Mouse (Mus musculus): ENCODE data around the gene Retn. TPM values are rescaled to one million over a fixed set of nuclear protein-coding genes. Genes with fewer than 3 reads are reported as not detected.
A peak's percentile ranks its signal among the peaks of the same experiment; 100 is the strongest.

Retn gene
- total RNA-seq (2018; cell fraction: chromatin; rRNA removed): under 1 TPM in 1 of 26 experiments, not detected in 25; 0.99 TPM
- total RNA-seq (2018; cell fraction: cytosol; rRNA removed): not detected
- under 1 TPM in 1 of 26 experiments, not detected in 25; 0.89 TPM for total RNA-seq (2018; cell fraction: nucleus; rRNA removed)
- not detected in 3 replicates for polyA plus RNA-seq (2018)

- Histone ChIP-seq H3K36me3 (ENCODE audit: inconsistent target) (no peaks in the 10 kb centered on the region), H3K27ac (no peak within 1 kb of the TSS), H3K79me2 (ENCODE audit: inconsistent target) (no peaks in the 10 kb centered on the region), H3K4me3 (ENCODE audit: inconsistent target) (no peak within 1 kb of the TSS)
- 92% methylated on average over 3 of the region's 3 CpGs for WGBS (ENCODE audit: missing documents)
Observed at GRCm38 (mm10) chr8:3655526-3655925, at the start of gene Retn. Retn (plus strand) TSS chr8:3655770.

- Histone ChIP-seq H3K4me3 (ENCODE audit: inconsistent target) (no peak overlapping the region), H3K79me2 (ENCODE audit: inconsistent target) (no peaks in the 10 kb centered on the region), H3K27ac (no peak overlapping the region), H3K36me3 (ENCODE audit: inconsistent target) (peaks cover 19% of the 10 kb centered on the region)
- WGBS (ENCODE audit: missing documents): 26% methylated on average over 14 of the region's 16 CpGs
Observed at GRCm38 (mm10) chr8:3606593-3606992, 49.0 kb upstream of the Retn start.

GRCm38 (mm10) chr8:3607822-3608221, 47.7 kb upstream of the Retn start:
- WGBS (ENCODE audit: missing documents): 97% methylated on average over 7 of the region's 7 CpGs
- Histone ChIP-seq H3K4me3 (ENCODE audit: inconsistent target) (no peak overlapping the region), H3K79me2 (ENCODE audit: inconsistent target) (no peaks in the 10 kb centered on the region), H3K27ac (no peak overlapping the region), H3K36me3 (ENCODE audit: inconsistent target) (peaks cover 32% of the 10 kb centered on the region)

GRCm38 (mm10) chr8:3609046-3609815, 46.3 kb upstream of the Retn start:
- H3K27ac ChIP-seq: no peak overlapping the region
- 56% methylated on average over 12 of the region's 12 CpGs for WGBS (ENCODE audit: missing documents)
- H3K4me3 ChIP-seq (ENCODE audit: inconsistent target): no peak overlapping the region
- H3K79me2 ChIP-seq (ENCODE audit: inconsistent target): no peaks in the 10 kb centered on the region
- peaks cover 46% of the 10 kb centered on the region for H3K36me3 ChIP-seq (ENCODE audit: inconsistent target)

- no peak overlapping the region for H3K4me3 ChIP-seq (ENCODE audit: inconsistent target)
- H3K27ac ChIP-seq: no peak overlapping the region
- H3K36me3 ChIP-seq (ENCODE audit: inconsistent target): peaks cover 51% of the 10 kb centered on the region
- H3K79me2 ChIP-seq (ENCODE audit: inconsistent target): no peaks in the 10 kb centered on the region
- WGBS (ENCODE audit: missing documents): 98% methylated on average over 6 of the region's 6 CpGs
Observed at GRCm38 (mm10) chr8:3609816-3610150, 45.8 kb upstream of the Retn start.

DNA sequence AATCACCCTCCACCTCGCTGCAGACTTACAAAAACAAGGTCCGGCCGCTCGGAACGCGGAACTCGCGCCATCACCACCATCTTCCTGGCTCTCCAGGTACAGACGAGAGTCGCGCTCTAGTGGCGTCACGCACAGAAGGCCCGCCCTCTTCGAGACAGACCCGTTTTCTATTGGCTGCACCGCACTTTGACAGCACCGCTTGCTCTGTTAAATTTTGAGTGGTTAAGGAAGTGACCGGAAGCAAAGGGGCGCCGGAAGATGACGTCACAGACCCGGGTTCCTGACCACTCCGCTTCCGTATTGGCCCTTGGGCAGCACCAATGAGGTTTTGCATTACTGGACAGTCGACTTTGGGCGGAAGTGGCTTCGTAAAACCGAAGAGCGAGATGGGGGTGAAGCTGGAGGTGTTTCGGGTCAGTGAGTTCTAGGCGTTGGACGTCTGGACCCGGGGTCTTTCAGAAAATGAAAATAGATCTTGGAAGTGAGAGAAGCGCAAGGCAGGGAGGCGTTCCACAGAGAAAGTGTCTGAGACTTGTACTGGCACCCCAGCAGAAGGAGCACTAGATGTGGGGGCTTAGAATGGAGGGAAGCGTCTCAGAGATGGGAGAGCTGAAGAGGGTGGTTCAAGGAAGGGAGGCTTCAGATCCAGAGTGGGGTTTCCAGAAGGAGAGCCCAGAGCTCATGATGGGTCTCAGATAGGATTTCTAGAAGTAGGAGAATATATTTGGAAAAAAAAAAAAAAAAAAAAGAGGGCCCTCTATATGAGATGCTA, 34.2 kb upstream of the Retn start, which contains the start of the genes Xab2 and Pet100:
Xab2 (minus strand) TSS at position 118 of the 772 bp plus-strand sequence.
Pet100 (plus strand) TSS at position 350 of the 772 bp plus-strand sequence.
- peaks cover 44% of the 10 kb centered on the region for H3K79me2 ChIP-seq (ENCODE audit: inconsistent target)
- peaks cover 32% of the 10 kb centered on the region for H3K36me3 ChIP-seq (ENCODE audit: inconsistent target)
- WGBS (ENCODE audit: missing documents): 1% methylated on average over 36 of the region's 37 CpGs
- peak within 1 kb of the TSS; percentile 99 for H3K4me3 ChIP-seq (ENCODE audit: inconsistent target)
- H3K27ac ChIP-seq: peak within 1 kb of the TSS; percentile 46

DNA sequence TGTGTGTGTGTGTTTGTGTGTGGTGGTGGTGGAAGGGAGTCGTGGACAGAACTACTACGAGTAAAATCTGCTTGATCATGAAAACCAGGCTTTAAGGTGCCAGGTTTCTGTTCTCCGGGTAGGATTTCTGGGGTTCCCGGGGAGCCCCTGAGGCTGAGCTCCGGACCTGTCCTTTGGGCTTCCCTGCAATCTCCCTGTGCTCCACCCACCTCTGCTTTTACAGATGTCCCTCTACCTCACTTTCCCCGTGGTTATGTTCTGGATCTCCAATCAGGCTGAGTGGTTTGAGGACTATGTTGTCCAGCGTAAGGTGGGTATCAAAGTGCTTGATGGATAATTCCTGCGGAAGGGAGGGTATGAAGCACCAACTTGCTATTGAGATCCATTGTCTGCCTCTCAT, 33.5 kb upstream of the Retn start:
- peaks cover 44% of the 10 kb centered on the region for H3K79me2 ChIP-seq (ENCODE audit: inconsistent target)
- H3K4me3 ChIP-seq (ENCODE audit: inconsistent target): peak overlapping the region; percentile 99
- H3K36me3 ChIP-seq (ENCODE audit: inconsistent target): peaks cover 24% of the 10 kb centered on the region
- WGBS (ENCODE audit: missing documents): 74% methylated on average over 4 of the region's 8 CpGs
- no peak overlapping the region for H3K27ac ChIP-seq

- Histone ChIP-seq H3K27ac (no peak within 1 kb of the TSS), H3K4me3 (ENCODE audit: inconsistent target) (no peak within 1 kb of the TSS), H3K36me3 (ENCODE audit: inconsistent target) (0 out of 2 replicates have a peak, but pooled peaks cover 8% of the 10 kb centered on the region), H3K79me2 (ENCODE audit: inconsistent target) (peaks cover 17% of the 10 kb centered on the region)
- WGBS (ENCODE audit: missing documents): 100% methylated on average over 1 of the region's 1 CpGs
Observed at GRCm38 (mm10) chr8:3625445-3625844, 30.1 kb upstream of the Retn start, which contains the start of gene Pcp2. Pcp2 (minus strand) TSS chr8:3625545.

DNA sequence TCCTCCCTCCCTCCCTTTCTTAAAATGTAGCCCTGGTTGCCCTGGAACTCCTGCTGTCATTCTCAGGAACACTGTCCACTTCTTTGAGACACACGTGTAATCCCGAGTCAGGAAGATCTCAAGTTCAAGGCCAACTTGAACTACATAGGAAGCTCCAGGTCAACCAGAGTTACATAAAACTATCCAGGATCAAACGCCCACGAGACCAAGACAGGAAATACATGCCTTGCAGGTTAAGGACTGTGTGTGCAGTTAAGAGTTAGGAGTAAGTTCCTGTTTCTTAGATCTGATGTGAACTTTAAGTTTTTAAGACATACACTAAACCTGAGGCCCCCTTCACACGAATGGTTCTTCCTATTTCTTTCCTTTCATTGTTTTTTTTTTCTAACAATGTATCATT, 28.6 kb upstream of the Retn start:
- Histone ChIP-seq H3K4me3 (ENCODE audit: inconsistent target) (no peak overlapping the region), H3K79me2 (ENCODE audit: inconsistent target) (peaks cover 18% of the 10 kb centered on the region), H3K36me3 (ENCODE audit: inconsistent target) (0 out of 2 replicates have a peak, but pooled peaks cover 8% of the 10 kb centered on the region), H3K27ac (no peak overlapping the region)
- 15% methylated on average over 5 of the region's 5 CpGs for WGBS (ENCODE audit: missing documents)

DNA sequence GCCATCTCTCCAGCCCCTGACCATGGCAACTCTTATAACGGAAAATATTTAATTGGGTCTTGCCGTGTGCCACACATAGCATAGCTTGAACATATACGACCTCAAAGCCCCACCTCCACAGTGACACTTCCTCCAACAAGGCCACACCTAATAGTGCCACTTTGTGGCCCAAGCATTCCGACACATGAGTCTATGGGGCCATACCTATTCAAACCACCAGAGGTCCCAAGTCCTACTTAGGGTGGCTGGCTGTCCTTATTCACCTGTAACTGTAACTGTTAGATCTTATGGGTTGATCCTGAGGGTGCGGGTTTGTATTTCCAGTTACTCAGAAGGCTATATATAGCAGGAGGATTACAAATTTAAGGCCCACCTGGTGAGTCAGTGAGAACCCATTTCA, 27.6 kb upstream of the Retn start:
- Histone ChIP-seq H3K36me3 (ENCODE audit: inconsistent target) (peaks cover 10% of the 10 kb centered on the region), H3K79me2 (ENCODE audit: inconsistent target) (peaks cover 24% of the 10 kb centered on the region), H3K27ac (no peak overlapping the region), H3K4me3 (ENCODE audit: inconsistent target) (no peak overlapping the region)
- 80% methylated on average over 5 of the region's 5 CpGs for WGBS (ENCODE audit: missing documents)

DNA sequence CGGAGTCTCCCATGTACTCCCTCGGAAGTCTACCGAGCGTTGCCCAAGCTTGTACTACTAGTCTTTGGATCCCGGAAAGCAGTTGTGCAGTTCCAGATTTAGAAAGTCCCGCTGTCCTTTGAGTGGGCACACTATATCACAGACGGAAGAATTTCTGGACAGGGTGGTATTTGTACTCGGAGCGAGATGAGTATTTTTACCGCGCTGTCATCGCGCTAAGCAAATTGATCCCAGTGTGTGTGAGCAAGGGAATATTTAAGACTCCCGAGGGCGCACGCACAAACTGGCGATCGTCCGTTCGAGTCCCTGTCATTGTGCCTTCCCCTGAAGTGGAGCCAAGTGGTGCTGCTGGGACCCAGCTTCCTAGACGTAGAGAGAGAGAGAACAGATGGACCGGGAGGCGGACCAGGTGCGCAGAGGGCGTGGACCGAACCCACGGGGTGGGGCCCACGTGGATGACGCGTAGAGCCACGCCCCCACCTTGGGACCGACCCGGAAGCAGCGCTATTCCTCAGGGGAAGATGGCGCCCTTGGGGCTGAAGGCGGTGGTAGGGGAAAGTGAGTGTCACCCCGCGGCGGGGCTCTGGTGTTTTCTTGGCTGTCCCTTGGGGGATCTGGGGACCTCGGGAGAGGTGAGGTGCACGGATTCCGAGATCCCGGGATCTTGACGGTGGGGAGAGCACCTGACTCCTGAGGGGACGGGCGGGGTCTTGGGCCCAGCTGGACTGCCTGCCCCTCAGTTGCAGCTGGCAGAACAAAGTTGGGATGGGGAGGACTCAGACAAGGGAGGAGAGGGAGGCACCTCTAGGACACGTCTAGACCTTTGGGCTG, 24.7 kb upstream of the Retn start, which contains the start of gene Stxbp2:
Stxbp2 (plus strand) TSS at position 309 of the 831 bp plus-strand sequence.
- Histone ChIP-seq H3K36me3 (ENCODE audit: inconsistent target) (peaks cover 31% of the 10 kb centered on the region), H3K4me3 (ENCODE audit: inconsistent target) (peak within 1 kb of the TSS; percentile 100), H3K79me2 (ENCODE audit: inconsistent target) (peaks cover 37% of the 10 kb centered on the region), H3K27ac (peak within 1 kb of the TSS; percentile 83)
- 4% methylated on average over 43 of the region's 47 CpGs for WGBS (ENCODE audit: missing documents)

DNA sequence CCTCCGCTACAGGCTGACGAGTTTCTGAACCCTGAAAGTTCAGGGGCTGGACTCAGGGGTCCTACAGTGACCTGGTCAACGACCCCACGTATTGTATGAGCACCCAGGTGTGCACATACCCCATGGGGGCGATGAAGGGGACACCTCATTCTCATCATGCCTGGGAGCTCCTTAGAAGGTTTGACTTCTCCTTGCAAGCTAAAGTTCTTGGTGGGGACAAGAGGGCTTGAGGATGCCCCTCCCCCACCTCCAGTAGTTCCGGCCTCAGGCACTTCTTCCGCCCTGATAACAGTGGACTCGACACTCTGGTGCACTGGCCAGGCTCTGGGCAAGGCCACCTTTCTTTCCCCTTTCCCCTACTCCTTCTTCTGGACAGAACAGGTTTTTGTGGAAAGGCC, 24.1 kb upstream of the Retn start:
- Histone ChIP-seq H3K27ac (peak overlapping the region; percentile 83), H3K79me2 (ENCODE audit: inconsistent target) (peaks cover 37% of the 10 kb centered on the region), H3K36me3 (ENCODE audit: inconsistent target) (peaks cover 37% of the 10 kb centered on the region), H3K4me3 (ENCODE audit: inconsistent target) (peak overlapping the region; percentile 100)
- WGBS (ENCODE audit: missing documents): 0% methylated on average over 8 of the region's 8 CpGs

- 14% methylated on average over 5 of the region's 5 CpGs for WGBS (ENCODE audit: missing documents)
- no peaks in the 10 kb centered on the region for H3K79me2 ChIP-seq (ENCODE audit: inconsistent target)
- peak overlapping the region; percentile 25; the same call in 1 of the 2 replicates for H3K27ac ChIP-seq
- H3K36me3 ChIP-seq (ENCODE audit: inconsistent target): peaks cover 27% of the 10 kb centered on the region
- H3K4me3 ChIP-seq (ENCODE audit: inconsistent target): no peak overlapping the region
Observed at GRCm38 (mm10) chr8:3645804-3646203, 9.8 kb upstream of the Retn start.

All from macrophage (primary cell).